Mouse (Mus musculus): ENCODE measurements at regions not wholly inside any gene's neighbourhood (a gene's known extent, or its start where the extent isn't known, plus 50 kb on each side); places are given as distances from the start of the nearest gene placed in this dataset.

- Histone ChIP-seq H3K27ac (ENCODE audit: low read depth, low read length) (no peak overlapping the region), H3K27me3 (ENCODE audit: control insufficient read depth, insufficient read depth, low read length) (no peaks in the 10 kb centered on the region), H3K9me3 (replicated peaks; ENCODE audit: control insufficient read depth, low read length) (no peaks in the 10 kb centered on the region), H3K9ac (ENCODE audit: low read depth, low read length) (no peak overlapping the region), H3K4me1 (ENCODE audit: control insufficient read depth, insufficient read depth, low read length) (peaks cover 9% of the 10 kb centered on the region; the same call in 1 of the 2 replicates), H3K4me3 (ENCODE audit: low read depth, low read length) (no peak overlapping the region), H3K4me2 (no peak overlapping the region), H3K36me3 (ENCODE audit: control insufficient read depth, insufficient read depth, low read length) (no peaks in the 10 kb centered on the region)
- 69% methylated on average over 3 of the region's 3 CpGs for WGBS (ENCODE audit: insufficient replicate concordance)
- no peak for ATAC-seq (replicated peaks; ENCODE audit: insufficient number of reproducible peaks, low FRiP score, low TSS enrichment)
Observed at GRCm38 (mm10) chr9:30575531-30575930, 148.6 kb downstream of the Snx19 start.

GRCm38 (mm10) chr9:30573294-30573693, 146.4 kb downstream of the Snx19 start:
- no peak overlapping the region for H3K27ac ChIP-seq (ENCODE audit: low read depth, low read length)
- WGBS (ENCODE audit: insufficient replicate concordance) = 22% methylated on average over 1 of the region's 1 CpGs
- H3K4me3 ChIP-seq (ENCODE audit: low read depth, low read length) = no peak overlapping the region

GRCm38 (mm10) chr9:30571014-30571413, 144.1 kb downstream of the Snx19 start:
- peaks cover 4% of the 10 kb centered on the region; the same call in 1 of the 2 replicates for H3K4me1 ChIP-seq (ENCODE audit: control insufficient read depth, insufficient read depth, low read length)
- no peaks in the 10 kb centered on the region for H3K27me3 ChIP-seq (ENCODE audit: control insufficient read depth, insufficient read depth, low read length)
- no peaks in the 10 kb centered on the region for H3K36me3 ChIP-seq (ENCODE audit: control insufficient read depth, insufficient read depth, low read length)
- H3K4me2 ChIP-seq = no peak overlapping the region
- no peaks in the 10 kb centered on the region for H3K9me3 ChIP-seq (replicated peaks; ENCODE audit: control insufficient read depth, low read length)
- no peak overlapping the region for H3K4me3 ChIP-seq (ENCODE audit: low read depth, low read length)
- H3K9ac ChIP-seq (ENCODE audit: low read depth, low read length) = no peak overlapping the region
- no peak overlapping the region for H3K27ac ChIP-seq (ENCODE audit: low read depth, low read length)
- WGBS (ENCODE audit: insufficient replicate concordance) = 14% methylated on average over 2 of the region's 2 CpGs
- ATAC-seq (replicated peaks; ENCODE audit: insufficient number of reproducible peaks, low FRiP score, low TSS enrichment) = no peak

More at GRCm38 (mm10) chr9:30573294-30573693, 146.4 kb downstream of the Snx19 start:
- no peak for ATAC-seq (replicated peaks; ENCODE audit: insufficient number of reproducible peaks, low FRiP score, low TSS enrichment)
- Histone ChIP-seq H3K27me3 (ENCODE audit: control insufficient read depth, insufficient read depth, low read length) (no peaks in the 10 kb centered on the region), H3K4me2 (no peak overlapping the region), H3K36me3 (ENCODE audit: control insufficient read depth, insufficient read depth, low read length) (no peaks in the 10 kb centered on the region), H3K9ac (ENCODE audit: low read depth, low read length) (no peak overlapping the region), H3K9me3 (replicated peaks; ENCODE audit: control insufficient read depth, low read length) (no peaks in the 10 kb centered on the region), H3K4me1 (ENCODE audit: control insufficient read depth, insufficient read depth, low read length) (peaks cover 9% of the 10 kb centered on the region; the same call in 1 of the 2 replicates)

DNA sequence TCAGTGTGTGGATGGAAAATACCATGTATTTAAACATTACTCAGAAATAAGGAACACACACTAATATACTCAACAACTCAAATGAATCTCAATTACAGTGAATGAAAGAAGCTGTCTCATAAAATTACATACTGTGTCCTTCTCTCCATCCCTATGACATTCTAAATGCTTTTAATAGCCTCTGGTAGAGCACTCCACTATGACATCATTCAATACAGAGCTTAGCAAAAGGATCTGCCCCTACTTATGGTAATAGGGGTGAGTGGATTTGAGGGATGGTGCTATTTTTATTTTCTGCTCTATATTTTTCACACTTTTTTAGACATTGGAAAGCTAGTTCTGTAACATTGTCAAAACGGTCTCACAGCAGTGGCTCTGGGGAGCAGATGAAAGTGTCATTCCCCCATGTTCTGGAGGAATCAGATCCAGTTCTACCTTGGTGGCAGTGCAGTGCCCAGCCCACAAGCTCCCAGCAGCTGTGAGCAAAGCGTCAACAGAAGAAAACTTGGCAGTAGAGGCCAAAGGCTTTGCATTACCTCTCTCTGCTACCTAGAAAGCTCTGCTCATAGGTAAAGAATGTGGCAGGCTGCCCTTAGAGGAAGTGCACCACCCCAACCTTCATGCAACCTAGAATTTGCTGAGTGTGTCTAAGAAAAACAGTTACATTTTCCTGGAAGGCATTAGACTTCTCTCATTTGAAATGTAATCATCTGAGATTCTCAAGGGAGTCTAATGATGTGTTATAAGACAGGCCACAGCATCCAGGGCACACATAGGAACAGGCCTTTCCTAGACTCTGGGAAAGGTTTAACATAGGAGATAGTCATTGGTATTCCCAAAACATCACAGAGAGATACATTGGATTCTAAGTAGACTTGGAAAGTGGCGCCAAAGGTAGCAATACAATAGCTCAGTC, 138.1 kb downstream of the Snx19 start:
- Histone ChIP-seq H3K4me3 (ENCODE audit: low read depth, low read length) (no peak overlapping the region), H3K36me3 (ENCODE audit: control insufficient read depth, insufficient read depth, low read length) (no peaks in the 10 kb centered on the region), H3K9me3 (replicated peaks; ENCODE audit: control insufficient read depth, low read length) (no peaks in the 10 kb centered on the region), H3K4me1 (ENCODE audit: control insufficient read depth, insufficient read depth, low read length) (no peaks in the 10 kb centered on the region), H3K27me3 (ENCODE audit: control insufficient read depth, insufficient read depth, low read length) (no peaks in the 10 kb centered on the region), H3K27ac (ENCODE audit: low read depth, low read length) (no peak overlapping the region), H3K4me2 (no peak overlapping the region), H3K9ac (ENCODE audit: low read depth, low read length) (no peak overlapping the region)
- 80% methylated on average over 3 of the region's 3 CpGs for WGBS (ENCODE audit: insufficient replicate concordance)
- no peak for ATAC-seq (replicated peaks; ENCODE audit: insufficient number of reproducible peaks, low FRiP score, low TSS enrichment)

DNA sequence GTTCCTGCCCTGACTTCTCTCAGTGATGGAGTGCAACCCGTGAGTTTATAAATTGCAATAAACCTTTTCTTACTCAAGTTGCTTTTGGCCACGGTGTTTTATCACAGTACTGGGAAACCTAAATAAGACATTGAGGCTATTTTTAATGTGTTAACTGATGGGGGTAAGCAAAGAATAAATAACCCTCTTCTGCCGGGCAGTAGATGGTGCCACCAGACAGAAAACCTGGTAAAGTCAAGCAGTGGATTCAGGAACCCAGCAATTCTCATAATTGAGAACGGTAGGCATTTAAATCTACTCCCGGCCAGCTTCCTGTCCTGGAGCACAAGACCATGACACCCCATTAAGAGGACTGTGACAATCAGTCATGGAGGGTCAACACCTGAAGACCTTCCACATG, 136.5 kb downstream of the Snx19 start:
- ATAC-seq (replicated peaks; ENCODE audit: insufficient number of reproducible peaks, low FRiP score, low TSS enrichment) = no peak
- H3K9me3 ChIP-seq (replicated peaks; ENCODE audit: control insufficient read depth, low read length) = no peaks in the 10 kb centered on the region
- H3K4me1 ChIP-seq (ENCODE audit: control insufficient read depth, insufficient read depth, low read length) = no peaks in the 10 kb centered on the region
- H3K36me3 ChIP-seq (ENCODE audit: control insufficient read depth, insufficient read depth, low read length) = no peaks in the 10 kb centered on the region
- no peak overlapping the region for H3K27ac ChIP-seq (ENCODE audit: low read depth, low read length)
- WGBS (ENCODE audit: insufficient replicate concordance) = 72% methylated on average over 5 of the region's 5 CpGs
- no peak overlapping the region for H3K4me3 ChIP-seq (ENCODE audit: low read depth, low read length)
- H3K9ac ChIP-seq (ENCODE audit: low read depth, low read length) = no peak overlapping the region
- no peaks in the 10 kb centered on the region for H3K27me3 ChIP-seq (ENCODE audit: control insufficient read depth, insufficient read depth, low read length)
- H3K4me2 ChIP-seq = no peak overlapping the region

DNA sequence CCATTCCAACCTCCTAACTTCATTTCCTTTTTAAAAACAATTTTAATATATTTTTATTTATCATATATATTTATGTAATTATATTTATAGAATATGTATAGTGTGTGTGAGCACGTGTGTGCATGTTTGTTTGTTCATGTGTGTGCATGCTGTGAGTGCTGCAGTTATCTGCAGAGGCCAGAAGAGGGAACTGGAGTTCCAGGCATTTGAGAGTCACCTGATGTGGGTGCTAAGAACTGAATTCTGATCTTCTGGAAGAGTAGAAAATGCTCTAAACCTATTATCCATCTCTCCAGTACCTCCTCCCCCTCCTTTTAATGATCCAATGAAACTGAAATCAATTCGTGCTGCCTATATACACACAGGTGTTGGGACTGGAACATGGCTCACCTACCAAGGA, 128.0 kb downstream of the Snx19 start:
- WGBS (ENCODE audit: insufficient replicate concordance) = 79% methylated on average over 2 of the region's 2 CpGs
- H3K27me3 ChIP-seq (ENCODE audit: control insufficient read depth, insufficient read depth, low read length) = no peaks in the 10 kb centered on the region
- no peaks in the 10 kb centered on the region for H3K9me3 ChIP-seq (replicated peaks; ENCODE audit: control insufficient read depth, low read length)
- no peak overlapping the region for H3K4me2 ChIP-seq
- no peak overlapping the region for H3K27ac ChIP-seq (ENCODE audit: low read depth, low read length)
- H3K4me1 ChIP-seq (ENCODE audit: control insufficient read depth, insufficient read depth, low read length) = no peaks in the 10 kb centered on the region
- no peak overlapping the region for H3K9ac ChIP-seq (ENCODE audit: low read depth, low read length)
- ATAC-seq (replicated peaks; ENCODE audit: insufficient number of reproducible peaks, low FRiP score, low TSS enrichment) = no peak
- H3K4me3 ChIP-seq (ENCODE audit: low read depth, low read length) = no peak overlapping the region
- no peaks in the 10 kb centered on the region for H3K36me3 ChIP-seq (ENCODE audit: control insufficient read depth, insufficient read depth, low read length)

DNA sequence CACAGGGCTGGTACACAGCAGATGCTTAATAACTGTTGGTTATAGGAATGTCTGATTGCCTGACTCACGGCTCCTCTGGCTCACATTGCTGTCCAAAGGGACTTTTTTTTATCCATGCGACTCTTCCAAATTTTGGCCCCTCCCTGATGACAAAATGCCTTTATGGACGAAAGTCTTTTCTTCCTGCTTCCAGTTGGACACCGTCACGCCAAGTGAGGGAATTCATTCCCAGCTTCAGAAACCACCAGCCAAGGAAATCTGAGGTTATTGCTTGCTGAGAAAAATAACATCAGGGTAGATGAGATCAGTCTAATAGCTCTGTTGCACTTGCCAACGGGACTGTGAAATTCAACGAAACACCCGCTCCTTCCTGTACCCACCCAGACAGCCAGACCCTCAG, 125.8 kb downstream of the Snx19 start:
- 87% methylated on average over 8 of the region's 8 CpGs for WGBS (ENCODE audit: insufficient replicate concordance)
- Histone ChIP-seq H3K36me3 (ENCODE audit: control insufficient read depth, insufficient read depth, low read length) (no peaks in the 10 kb centered on the region), H3K27me3 (ENCODE audit: control insufficient read depth, insufficient read depth, low read length) (no peaks in the 10 kb centered on the region), H3K9me3 (replicated peaks; ENCODE audit: control insufficient read depth, low read length) (no peaks in the 10 kb centered on the region), H3K9ac (ENCODE audit: low read depth, low read length) (no peak overlapping the region), H3K4me3 (ENCODE audit: low read depth, low read length) (no peak overlapping the region), H3K4me2 (no peak overlapping the region), H3K4me1 (ENCODE audit: control insufficient read depth, insufficient read depth, low read length) (no peaks in the 10 kb centered on the region), H3K27ac (ENCODE audit: low read depth, low read length) (no peak overlapping the region)
- ATAC-seq (replicated peaks; ENCODE audit: insufficient number of reproducible peaks, low FRiP score, low TSS enrichment) = no peak

DNA sequence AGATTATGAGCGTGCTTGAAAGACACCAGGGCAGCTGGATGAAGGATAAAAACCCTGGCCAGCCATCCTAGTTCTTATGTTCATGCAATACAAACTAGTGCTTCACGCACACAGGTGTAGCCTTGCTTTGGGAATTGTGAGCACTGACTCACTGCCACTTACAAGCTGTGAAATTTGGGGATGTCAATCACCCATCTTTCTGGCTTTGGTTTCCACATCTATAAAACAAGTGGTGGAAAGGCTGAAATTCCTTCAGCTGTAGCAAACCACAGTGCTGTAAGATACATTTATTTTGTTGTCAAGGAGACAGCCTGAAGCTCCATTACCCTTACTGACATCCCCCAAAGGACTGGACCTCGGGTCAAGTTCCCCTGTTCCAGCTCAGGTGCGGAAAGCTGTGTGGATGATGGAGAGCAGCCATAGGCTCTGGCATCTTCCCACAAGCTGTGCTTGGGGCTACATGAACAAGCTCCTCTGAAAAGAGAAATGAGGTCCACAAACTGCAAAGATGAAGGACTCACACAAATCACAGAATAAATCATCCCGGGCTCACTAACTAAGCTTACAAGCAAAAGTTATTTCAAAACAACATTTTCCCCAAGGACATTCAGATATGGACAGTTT, 123.1 kb downstream of the Snx19 start:
- ATAC-seq (replicated peaks; ENCODE audit: insufficient number of reproducible peaks, low FRiP score, low TSS enrichment) = no peak
- no peak overlapping the region for H3K4me2 ChIP-seq
- no peaks in the 10 kb centered on the region for H3K4me1 ChIP-seq (ENCODE audit: control insufficient read depth, insufficient read depth, low read length)
- WGBS (ENCODE audit: insufficient replicate concordance) = 77% methylated on average over 5 of the region's 5 CpGs
- no peak overlapping the region for H3K27ac ChIP-seq (ENCODE audit: low read depth, low read length)
- no peaks in the 10 kb centered on the region for H3K36me3 ChIP-seq (ENCODE audit: control insufficient read depth, insufficient read depth, low read length)
- no peak overlapping the region for H3K9ac ChIP-seq (ENCODE audit: low read depth, low read length)
- no peaks in the 10 kb centered on the region for H3K9me3 ChIP-seq (replicated peaks; ENCODE audit: control insufficient read depth, low read length)
- H3K4me3 ChIP-seq (ENCODE audit: low read depth, low read length) = no peak overlapping the region
- H3K27me3 ChIP-seq (ENCODE audit: control insufficient read depth, insufficient read depth, low read length) = no peaks in the 10 kb centered on the region

Data from heart, embryonic 11.5 days (tissue).